ENCODE assay signal across 11 mouse cellular contexts in the genomic region with DNA sequence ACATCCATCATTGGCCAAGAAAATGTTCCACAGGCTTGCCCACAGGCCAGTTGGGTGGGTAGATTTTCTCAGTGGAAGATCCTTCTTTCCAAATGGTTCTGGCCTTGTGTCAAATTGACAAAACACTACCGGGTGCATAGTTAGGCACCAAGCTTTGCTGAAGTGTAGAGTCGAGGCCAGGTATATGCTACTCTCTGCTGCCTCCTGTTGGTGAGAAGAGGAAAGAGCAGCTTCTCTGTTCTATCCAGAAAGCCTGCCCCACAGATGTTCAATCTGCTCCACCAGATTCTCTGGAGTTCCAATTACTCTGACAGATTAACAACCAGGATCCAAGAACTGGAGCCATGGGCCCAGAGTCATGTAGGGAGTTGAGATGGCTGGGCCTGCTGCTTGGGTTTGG.
DNase-seq lines count a peak whose midpoint lies in the region; ATAC-seq and TF ChIP-seq lines count a peak whose summit lies in the region.
"Had no signal": no experiment of that assay in that cellular context is flagged by ENCODE, and none has a peak within 500 bp of the region (broad histone marks: within the 10 kb centered on the region; RNA-seq: fewer than 3 reads in every experiment).

No protein-coding gene starts in this region.

- no peaks in the 10 kb centered on the region for H3K4me1 ChIP-seq in hindbrain, postnatal 0 days (ENCODE audit: insufficient read depth, low read length)
- H3K4me1 ChIP-seq in hindbrain, embryonic 13.5 days (replicated peaks), result no peaks in the 10 kb centered on the region
- H3K4me1 ChIP-seq in midbrain, postnatal 0 days (ENCODE audit: insufficient read depth, low read length), result no peaks in the 10 kb centered on the region
- no peaks in the 10 kb centered on the region for H3K4me1 ChIP-seq in midbrain, embryonic 13.5 days (replicated peaks)

- H3K9me3 ChIP-seq in hindbrain, postnatal 0 days (ENCODE audit: low read length), result no peaks in the 10 kb centered on the region
- no peaks in the 10 kb centered on the region for H3K9me3 ChIP-seq in hindbrain, embryonic 13.5 days
- no peaks in the 10 kb centered on the region for H3K9me3 ChIP-seq in midbrain, postnatal 0 days (ENCODE audit: low read length)
- 0 out of 2 replicates have a peak, but pooled peaks cover 4% of the 10 kb centered on the region for H3K9me3 ChIP-seq in midbrain, embryonic 13.5 days

- WGBS in hindbrain, postnatal 0 days, result 55% methylated on average over 2 of the region's 2 CpGs
- 52% methylated on average over 2 of the region's 2 CpGs for WGBS in hindbrain, embryonic 13.5 days
- WGBS in midbrain, postnatal 0 days, result 52% methylated on average over 2 of the region's 2 CpGs
- 56% methylated on average over 2 of the region's 2 CpGs for WGBS in midbrain, embryonic 13.5 days

- DNase-seq in hindbrain, postnatal 0 days (ENCODE audit: low spot score), result no peak
- DNase-seq in midbrain, postnatal 0 days (ENCODE audit: low spot score), result no peak
- peak; percentile 22 for DNase-seq in retina, postnatal 1 day
- DNase-seq in cerebellum, adult 8-10 months, result no peak
- no peak for DNase-seq in Muller cell, postnatal 12 days (ENCODE audit: inconsistent ontology term)
- DNase-seq: heart, postnatal 10 days; right cerebral cortex, adult 18-20 months had no signal

- H3K4me2 ChIP-seq in hindbrain, postnatal 0 days (ENCODE audit: low read depth, low read length), result no peak overlapping the region
- H3K4me2 ChIP-seq in hindbrain, embryonic 13.5 days, result no peak overlapping the region
- no peak overlapping the region for H3K4me2 ChIP-seq in midbrain, postnatal 0 days (ENCODE audit: low read depth, low read length, poor library complexity, severe bottlenecking)
- no peak overlapping the region for H3K4me2 ChIP-seq in midbrain, embryonic 13.5 days (replicated peaks)
- H3K4me2 ChIP-seq: embryonic facial prominence, embryonic 15.5 days had no signal

- H3K4me3 ChIP-seq in hindbrain, postnatal 0 days (ENCODE audit: low read length), result no peak overlapping the region
- no peak overlapping the region for H3K4me3 ChIP-seq in hindbrain, embryonic 13.5 days
- H3K4me3 ChIP-seq in midbrain, postnatal 0 days (ENCODE audit: low read depth, low read length), result no peak overlapping the region
- no peak overlapping the region for H3K4me3 ChIP-seq in midbrain, embryonic 13.5 days (replicated peaks)
- H3K4me3 ChIP-seq: embryonic facial prominence, embryonic 15.5 days had no signal

- ATAC-seq in hindbrain, postnatal 0 days, result no peak
- no peak for ATAC-seq in hindbrain, embryonic 13.5 days (ENCODE audit: low FRiP score)
- ATAC-seq in midbrain, postnatal 0 days (ENCODE audit: low FRiP score), result no peak
- no peak for ATAC-seq in midbrain, embryonic 13.5 days
- peak; percentile 58; the same call in 1 of the 2 replicates for ATAC-seq in common myeloid progenitor, adult 5-6 weeks (replicated peaks; ENCODE audit: low read depth, poor library complexity, severe bottlenecking)

- H3K27me3 ChIP-seq in hindbrain, postnatal 0 days (ENCODE audit: insufficient read depth, low read length), result no peaks in the 10 kb centered on the region
- H3K27me3 ChIP-seq in hindbrain, embryonic 13.5 days, result no peaks in the 10 kb centered on the region
- no peaks in the 10 kb centered on the region for H3K27me3 ChIP-seq in midbrain, postnatal 0 days (ENCODE audit: insufficient read depth, low read length)
- H3K27me3 ChIP-seq in midbrain, embryonic 13.5 days, result no peaks in the 10 kb centered on the region
- H3K27me3 ChIP-seq: embryonic facial prominence, embryonic 15.5 days had no signal

- H3K27ac ChIP-seq in hindbrain, postnatal 0 days, result no peak overlapping the region
- H3K27ac ChIP-seq in hindbrain, embryonic 13.5 days, result no peak overlapping the region
- no peak overlapping the region for H3K27ac ChIP-seq in midbrain, postnatal 0 days (ENCODE audit: low read depth, low read length)
- H3K27ac ChIP-seq in midbrain, embryonic 13.5 days, result no peak overlapping the region
- H3K27ac ChIP-seq: embryonic facial prominence, embryonic 15.5 days had no signal

- no peak overlapping the region for H3K9ac ChIP-seq in hindbrain, postnatal 0 days (replicated peaks; ENCODE audit: low read length)
- H3K9ac ChIP-seq in hindbrain, embryonic 13.5 days, result no peak overlapping the region
- H3K9ac ChIP-seq in midbrain, postnatal 0 days (replicated peaks; ENCODE audit: low read length, poor library complexity, severe bottlenecking), result no peak overlapping the region
- no peak overlapping the region for H3K9ac ChIP-seq in midbrain, embryonic 13.5 days (replicated peaks)
- H3K9ac ChIP-seq: embryonic facial prominence, embryonic 15.5 days had no signal

- H3K36me3 ChIP-seq in hindbrain, postnatal 0 days (ENCODE audit: insufficient read depth, low read length), result no peaks in the 10 kb centered on the region
- no peaks in the 10 kb centered on the region for H3K36me3 ChIP-seq in hindbrain, embryonic 13.5 days
- no peaks in the 10 kb centered on the region for H3K36me3 ChIP-seq in midbrain, postnatal 0 days (ENCODE audit: insufficient read depth, low read length)
- no peaks in the 10 kb centered on the region for H3K36me3 ChIP-seq in midbrain, embryonic 13.5 days
- H3K36me3 ChIP-seq: embryonic facial prominence, embryonic 15.5 days had no signal

- peak; percentile 38; the same call in 1 of the 2 replicates for TF ChIP-seq CTCF in hindbrain, postnatal 0 days (IDR thresholded peaks at IDR 0.05; ENCODE audit: low read depth)
- TF ChIP-seq CTCF in midbrain, postnatal 0 days (IDR thresholded peaks at IDR 0.05), result peak; percentile 40
